Mouse (Mus musculus) embryonic facial prominence, embryonic 11.5 days (tissue): ENCODE data around the gene Hmx1. TPM values are rescaled to one million over a fixed set of nuclear protein-coding genes. Genes with fewer than 3 reads are reported as not detected.

Source experiments
- ATAC-seq: fragments of 200-750 bp; cut with Nextera tagmentation; replicated peaks from 2 replicates; pipeline ENCODE4 v1.8.0; 2017; ENCODE audit warnings: low read depth; ENCODE audit not compliant: insufficient number of reproducible peaks, low FRiP score, low TSS enrichment
- DNase-seq: peaks from one replicate; pipeline ENCODE4 v3.0.0-alpha.2; 2015; ENCODE audit warnings: low spot score
- H3K27ac ChIP-seq: fragments of 300-500 bp; sonication (generic); replicated peaks from 2 replicates; pipeline ENCODE4 v1.5.1; 2014; ENCODE audit warnings: mild to moderate bottlenecking, low read depth, low read length, control low read depth
- H3K27me3 ChIP-seq: fragments of 300-500 bp; sonication (generic); 2 replicates; pipeline ENCODE4 v1.6.1; 2014; ENCODE audit warnings: mild to moderate bottlenecking, low read length, moderate library complexity, mixed read lengths; ENCODE audit not compliant: control insufficient read depth, insufficient read depth
- H3K36me3 ChIP-seq: fragments of 300-500 bp; sonication (generic); replicated peaks from 2 replicates; pipeline ENCODE4 v1.6.1; 2014; ENCODE audit warnings: low read depth, mild to moderate bottlenecking, low read length, moderate library complexity, mixed read lengths; ENCODE audit not compliant: control insufficient read depth, insufficient read depth
- H3K4me1 ChIP-seq: fragments of 300-500 bp; sonication (generic); 2 replicates; pipeline ENCODE4 v1.6.1; 2014; ENCODE audit warnings: low read length, mixed read lengths; ENCODE audit not compliant: control insufficient read depth, insufficient read depth
- H3K4me2 ChIP-seq: fragments of 300-500 bp; sonication (generic); 2 replicates; pipeline ENCODE4 v1.6.1; 2014; ENCODE audit warnings: low read depth, mild to moderate bottlenecking, control low read depth, low read length, moderate library complexity
- H3K4me3 ChIP-seq: fragments of 300-500 bp; sonication (generic); 2 replicates; pipeline ENCODE4 v1.5.1; 2014; ENCODE audit warnings: low read depth, low read length, control low read depth
- H3K9ac ChIP-seq: fragments of 300-500 bp; sonication (generic); replicated peaks from 2 replicates; pipeline ENCODE4 v1.6.1; 2014; ENCODE audit warnings: mild to moderate bottlenecking, control low read depth, low read length
- H3K9me3 ChIP-seq: fragments of 300-500 bp; sonication (generic); replicated peaks from 2 replicates; pipeline ENCODE4 v1.6.1; 2016; ENCODE audit warnings: mild to moderate bottlenecking, low read length, inconsistent platforms, mixed read lengths; ENCODE audit not compliant: control insufficient read depth
- WGBS: fragments of 180-500 bp; shearing (Covaris S2); extraction: QIAGEN DNeasy Blood & Tissue Kit; methylation state at CpG from one replicate; pipeline ENCODE4 v1.1.7; 2014; 5-methylcytosine and 5-hydroxymethylcytosine counted together
- polyA plus RNA-seq: library from polyadenylated mRNA; unstranded; fragments of >200 nt; fragmentation: Nextera tagmentation; extraction: Ambion mirVana; gene quantifications from 2 replicates; pipeline ENCODE4 v1.2.1, GENCODE M21; 2014

Hmx1 gene
- 11.8 and 12.3 TPM in 2 replicates for polyA plus RNA-seq

DNA sequence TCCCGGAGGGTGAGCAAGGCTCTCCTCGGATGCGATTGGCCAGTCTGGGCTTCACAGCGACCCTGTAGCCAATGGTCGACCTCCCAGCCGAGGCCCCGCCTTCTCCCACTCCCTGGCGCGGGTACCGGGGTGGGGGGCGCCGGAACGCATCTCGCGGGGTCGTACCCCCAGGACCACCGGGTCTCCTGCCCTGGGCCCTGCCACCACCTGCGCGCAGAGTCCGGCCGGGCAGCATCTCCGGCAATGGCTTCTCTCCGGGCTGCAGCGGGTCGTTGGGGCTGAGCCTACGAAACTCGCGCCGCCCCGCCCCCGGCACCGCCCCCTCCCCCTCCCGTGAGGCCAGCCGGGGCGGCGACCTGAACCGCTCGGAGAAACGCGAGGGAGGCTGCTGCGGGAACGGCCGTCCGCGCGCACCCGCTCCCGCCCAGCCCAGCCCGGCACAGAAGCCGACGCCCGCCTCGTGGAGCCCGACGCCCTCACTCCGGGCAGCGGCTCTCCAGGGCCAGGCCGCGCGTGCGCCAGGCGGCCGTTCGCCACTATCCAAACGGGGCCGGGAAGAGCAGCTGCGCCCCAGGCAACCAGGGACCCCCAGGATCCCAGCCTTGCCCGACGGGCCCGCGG, at the start of gene Hmx1:
Hmx1 (plus strand) TSS at position 618 of the 621 bp plus-strand sequence.
- Histone ChIP-seq H3K27me3 (peaks cover 96% of the 10 kb centered on the region), H3K4me1 (peaks cover 7% of the 10 kb centered on the region), H3K9me3 (no peaks in the 10 kb centered on the region), H3K36me3 (no peaks in the 10 kb centered on the region), H3K9ac (peak within 1 kb of the TSS; percentile 47), H3K4me3 (peak within 1 kb of the TSS; percentile 55), H3K4me2 (peak within 1 kb of the TSS; percentile 87), H3K27ac (no peak within 1 kb of the TSS)
- ATAC-seq (peak; percentile 87), DNase-seq (peak; percentile 81)
- WGBS, result under 1% methylated on average over 52 of the region's 71 CpGs

DNA sequence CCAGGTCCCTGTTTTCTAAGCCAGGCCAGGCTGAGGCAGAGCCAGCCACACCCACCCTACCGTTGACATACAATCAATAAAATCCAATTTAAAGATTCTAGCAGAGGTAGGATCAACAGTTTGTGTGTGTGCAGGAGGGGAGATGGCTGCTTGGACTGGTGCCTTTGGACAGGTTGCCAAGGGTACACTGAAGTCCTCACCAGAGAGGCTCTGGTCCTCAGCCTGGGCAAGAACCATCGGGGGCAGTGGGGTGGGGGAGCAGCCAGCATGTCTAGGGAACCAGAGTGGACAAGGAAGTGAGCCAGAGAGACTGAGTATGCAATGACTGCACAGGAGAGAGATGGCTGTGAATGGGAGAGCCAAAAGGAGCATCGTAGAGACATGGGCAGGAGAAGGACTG, 43.8 kb upstream of the Hmx1 start:
- ATAC-seq, result no peak
- Histone ChIP-seq H3K9me3 (no peaks in the 10 kb centered on the region), H3K9ac (no peak overlapping the region), H3K27ac (no peak overlapping the region), H3K4me2 (no peak overlapping the region), H3K36me3 (no peaks in the 10 kb centered on the region), H3K4me3 (no peak overlapping the region), H3K4me1 (no peaks in the 10 kb centered on the region), H3K27me3 (no peaks in the 10 kb centered on the region)
- 86% methylated on average over 3 of the region's 3 CpGs for WGBS
- no peak for DNase-seq

DNA sequence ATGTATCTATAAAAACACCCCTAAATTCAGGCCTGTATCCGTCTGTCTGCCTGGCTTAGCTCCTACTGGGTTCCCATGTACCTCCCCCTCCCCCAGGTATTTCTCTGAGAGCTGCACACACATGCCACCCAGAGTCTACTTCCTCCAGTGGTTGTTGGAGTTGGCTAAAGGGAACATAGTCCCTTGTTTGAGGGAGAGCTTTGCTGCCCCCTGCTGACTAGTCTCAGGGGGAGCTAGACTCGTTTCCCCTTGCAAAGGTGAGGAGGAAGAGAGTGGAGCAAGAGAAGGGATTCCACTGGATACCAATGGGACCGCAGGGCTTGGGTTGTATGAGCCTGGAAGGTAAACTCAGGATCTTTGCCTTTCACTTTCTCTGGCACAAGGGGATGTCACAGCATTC, 40.1 kb upstream of the Hmx1 start:
- Histone ChIP-seq H3K27me3 (no peaks in the 10 kb centered on the region), H3K9ac (no peak overlapping the region), H3K4me2 (no peak overlapping the region), H3K4me3 (no peak overlapping the region), H3K36me3 (no peaks in the 10 kb centered on the region), H3K9me3 (no peaks in the 10 kb centered on the region), H3K27ac (no peak overlapping the region), H3K4me1 (no peaks in the 10 kb centered on the region)
- WGBS, result 18% methylated on average over 3 of the region's 3 CpGs
- peak; percentile 48; the same call in 1 of the 2 replicates for ATAC-seq
- DNase-seq, result peak; percentile 79

DNA sequence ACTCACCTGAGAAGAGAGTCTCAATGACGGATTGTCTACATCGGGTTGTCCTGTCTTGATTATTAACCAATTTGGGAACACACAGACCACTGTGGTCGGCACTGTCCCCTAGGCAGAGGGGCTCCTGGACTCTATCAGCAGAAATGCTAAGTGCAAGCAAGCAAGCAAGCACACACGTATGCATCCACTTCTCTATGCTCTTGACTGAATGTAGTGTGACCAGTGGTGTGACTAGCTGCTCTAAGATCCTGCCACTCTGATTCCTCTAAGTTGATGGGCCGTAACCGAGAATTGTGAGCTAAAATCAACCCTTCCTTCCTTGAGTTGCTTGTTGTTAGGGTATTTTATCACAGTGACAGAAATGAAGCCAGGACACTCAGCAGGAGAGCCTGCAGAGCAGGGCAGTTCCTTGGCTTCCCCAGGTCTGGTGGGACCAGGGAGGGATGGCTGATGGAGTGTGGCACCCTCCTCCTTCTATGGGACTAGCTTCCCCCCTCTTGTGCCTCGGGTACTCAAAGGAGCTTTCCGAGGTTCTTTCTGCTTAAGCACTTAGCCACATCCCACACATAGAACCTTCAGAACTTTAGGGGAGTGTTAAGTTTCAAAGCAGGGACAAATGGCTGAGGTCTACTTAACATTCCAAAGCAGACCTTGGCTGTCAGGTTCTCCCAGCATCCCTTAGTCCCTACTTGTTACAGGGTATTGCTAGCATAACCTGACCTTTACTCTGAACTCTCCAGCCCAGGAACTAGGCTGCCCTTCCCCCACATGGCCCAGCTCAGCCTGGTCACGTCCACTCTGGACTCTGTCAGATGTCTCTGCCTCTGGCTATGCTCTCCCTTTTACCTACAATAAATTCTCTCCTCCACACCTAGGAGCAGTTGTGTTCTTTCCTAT, 31.1 kb upstream of the Hmx1 start:
- Histone ChIP-seq H3K4me1 (no peaks in the 10 kb centered on the region), H3K27ac (no peak overlapping the region), H3K4me3 (no peak overlapping the region), H3K9me3 (no peaks in the 10 kb centered on the region), H3K9ac (no peak overlapping the region), H3K4me2 (no peak overlapping the region), H3K36me3 (no peaks in the 10 kb centered on the region), H3K27me3 (no peaks in the 10 kb centered on the region)
- ATAC-seq (no peak), DNase-seq (peak; percentile 10)
- 48% methylated on average over 9 of the region's 9 CpGs for WGBS

DNA sequence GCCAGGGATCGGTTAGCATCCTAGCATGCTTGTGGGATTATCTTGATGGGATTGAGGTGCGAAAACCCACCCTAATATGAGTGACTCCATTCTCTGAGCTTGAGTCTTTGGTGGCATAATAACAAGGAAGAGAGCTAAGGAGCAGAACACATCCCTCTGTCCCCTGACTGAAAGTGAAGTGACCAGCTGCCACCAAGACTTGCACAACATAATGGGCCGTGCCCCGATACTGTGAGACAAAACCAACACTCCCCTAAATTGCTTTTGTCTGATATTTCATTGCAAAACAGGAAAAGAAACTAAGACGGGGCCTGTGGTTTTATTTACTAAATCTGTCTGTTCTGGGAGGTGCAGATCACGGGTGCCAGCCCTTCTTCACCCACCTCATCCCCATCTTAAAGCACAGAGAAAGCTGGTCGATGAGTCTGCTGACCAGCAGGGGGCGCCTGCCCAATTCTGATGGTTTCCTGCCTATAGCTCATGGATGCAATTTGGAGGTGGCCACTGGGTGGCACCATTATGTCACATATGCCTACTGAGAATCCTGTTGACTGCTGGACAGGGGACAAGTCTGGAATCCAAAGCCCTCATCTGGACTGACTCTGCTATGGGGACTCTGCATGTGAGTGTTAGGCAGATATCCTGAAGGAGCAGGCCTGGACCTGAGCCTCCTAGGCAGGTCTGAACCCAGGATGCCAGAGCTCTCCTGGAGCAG, 27.2 kb upstream of the Hmx1 start:
- no peak overlapping the region for H3K9ac ChIP-seq
- WGBS, result 48% methylated on average over 8 of the region's 8 CpGs
- no peak overlapping the region for H3K4me3 ChIP-seq
- H3K4me1 ChIP-seq, result no peaks in the 10 kb centered on the region
- DNase-seq (peak; percentile 97), ATAC-seq (peak; percentile 50)
- H3K9me3 ChIP-seq, result no peaks in the 10 kb centered on the region
- H3K36me3 ChIP-seq, result no peaks in the 10 kb centered on the region
- no peaks in the 10 kb centered on the region for H3K27me3 ChIP-seq
- no peak overlapping the region for H3K4me2 ChIP-seq
- no peak overlapping the region for H3K27ac ChIP-seq

DNA sequence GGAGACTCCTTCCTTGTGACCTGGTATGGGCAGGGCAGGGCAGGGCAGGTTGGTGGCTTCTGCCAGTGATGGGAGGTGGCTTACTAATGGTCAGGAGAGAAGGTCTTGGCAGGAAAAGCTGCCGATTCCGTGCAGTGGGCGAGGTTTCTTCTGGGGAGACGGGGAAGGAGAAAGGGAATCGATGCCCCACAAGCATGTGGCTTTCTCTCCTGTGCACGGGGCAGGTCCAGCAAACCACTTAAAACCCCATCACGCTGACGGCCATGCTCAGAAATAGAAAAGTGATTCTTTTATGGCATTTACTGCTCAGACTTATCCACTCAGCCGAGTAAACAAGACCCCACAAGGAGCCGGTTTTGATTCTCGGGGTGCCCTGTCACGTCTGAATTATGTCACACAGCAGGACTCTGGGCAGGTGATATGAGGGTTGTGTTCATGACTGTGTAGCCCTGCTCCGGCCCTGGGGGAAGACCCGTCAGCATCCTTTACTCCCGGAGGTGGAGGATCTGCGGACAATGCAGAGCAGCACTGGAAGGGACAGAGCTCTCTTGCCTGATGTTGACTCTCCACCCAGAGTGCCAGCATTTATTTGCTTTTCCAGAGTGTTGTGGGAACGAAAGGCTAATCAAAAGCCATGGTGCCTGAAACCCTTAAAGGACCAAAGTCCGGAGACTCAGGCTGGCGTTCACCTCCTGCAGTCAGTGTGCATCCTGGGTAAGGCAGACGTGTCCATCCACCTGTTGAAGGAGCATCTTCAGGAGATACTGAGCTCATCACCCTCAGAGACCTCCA, 22.5 kb upstream of the Hmx1 start:
- Histone ChIP-seq H3K9me3 (no peaks in the 10 kb centered on the region), H3K4me1 (no peaks in the 10 kb centered on the region), H3K4me3 (no peak overlapping the region), H3K4me2 (no peak overlapping the region), H3K36me3 (no peaks in the 10 kb centered on the region), H3K27me3 (no peaks in the 10 kb centered on the region), H3K9ac (no peak overlapping the region), H3K27ac (no peak overlapping the region)
- ATAC-seq, result no peak
- 71% methylated on average over 20 of the region's 20 CpGs for WGBS
- DNase-seq, result no peak

DNA sequence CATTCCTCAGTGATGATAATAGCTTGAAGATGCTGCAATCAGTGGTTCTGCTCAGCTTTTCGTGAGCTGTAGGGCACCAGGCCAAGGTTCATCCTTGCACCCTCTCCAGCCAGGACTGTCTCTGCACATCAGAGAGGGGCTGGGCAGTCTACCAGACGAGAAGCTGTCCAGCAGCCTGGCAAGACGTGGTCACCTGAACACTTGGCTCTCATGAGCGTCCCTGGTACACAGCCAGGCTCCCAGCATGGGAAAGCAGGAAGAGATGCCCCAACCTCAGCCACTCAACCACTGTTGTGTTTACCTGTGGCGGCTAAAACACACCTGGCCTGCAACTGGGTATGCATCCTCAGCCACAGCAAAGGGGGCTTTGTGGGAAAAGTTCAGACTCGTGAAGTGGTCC, 20.0 kb upstream of the Hmx1 start:
- Histone ChIP-seq H3K9me3 (no peaks in the 10 kb centered on the region), H3K27ac (no peak overlapping the region), H3K36me3 (no peaks in the 10 kb centered on the region), H3K9ac (no peak overlapping the region), H3K4me1 (no peaks in the 10 kb centered on the region), H3K4me2 (no peak overlapping the region), H3K4me3 (no peak overlapping the region), H3K27me3 (no peaks in the 10 kb centered on the region)
- no peak for ATAC-seq
- WGBS, result 73% methylated on average over 6 of the region's 6 CpGs
- no peak for DNase-seq
